Mouse (Mus musculus) liver, postnatal 0 days (tissue): ENCODE measurements around the gene Spatc1l.

Experiments used
- CTCF ChIP-seq: sonication (generic); IDR thresholded peaks from 2 replicates; pipeline ENCODE4 v1.5.1; 2016; ENCODE audit warnings: antibody characterized with exemption, low read depth
- EP300 ChIP-seq: IDR thresholded peaks from 2 replicates; pipeline ENCODE4 v1.6.1; 2016; ENCODE audit warnings: antibody characterized with exemption, low read depth, mild to moderate bottlenecking

GRCm38 (mm10) chr10:76571070-76571469 lies 9.0 kb downstream of the Spatc1l start:
- no peak for TF ChIP-seq CTCF
- no peak for TF ChIP-seq EP300
